Mouse (Mus musculus) lung, embryonic 16.5 days (tissue): ENCODE data around the gene Mrps10. TPM values are rescaled to one million over a fixed set of nuclear protein-coding genes. Genes with fewer than 3 reads are reported as not detected.
"Not testable (repeated sequence)": the region's sequence is repeated elsewhere in the genome, so short reads cannot be mapped to it uniquely, and the experiment has no call there.

ENCODE experiments used
- ATAC-seq: fragments of 200-750 bp; cut with Nextera tagmentation; 2 replicates; pipeline ENCODE4 v1.8.0; 2017; ENCODE audit warnings: low read depth, mild to moderate bottlenecking, moderate library complexity
- H3K27ac ChIP-seq: fragments of 300-500 bp; sonication (generic); 2 replicates; pipeline ENCODE4 v1.5.1; 2014; ENCODE audit warnings: mild to moderate bottlenecking, control low read depth, low read length
- H3K27me3 ChIP-seq: fragments of 300-500 bp; sonication (generic); 2 replicates; pipeline ENCODE4 v1.6.1; 2014; ENCODE audit warnings: low read depth, low read length, mixed read lengths; ENCODE audit not compliant: control insufficient read depth, insufficient read depth
- H3K36me3 ChIP-seq: fragments of 300-500 bp; sonication (generic); 2 replicates; pipeline ENCODE4 v1.6.1; 2014; ENCODE audit warnings: low read length; ENCODE audit not compliant: control insufficient read depth, insufficient read depth
- H3K4me1 ChIP-seq: fragments of 300-500 bp; sonication (generic); replicated peaks from 2 replicates; pipeline ENCODE4 v1.6.1; 2014; ENCODE audit warnings: low read length, mixed read lengths; ENCODE audit not compliant: control insufficient read depth, insufficient read depth
- H3K4me2 ChIP-seq: fragments of 300-500 bp; sonication (generic); 2 replicates; pipeline ENCODE4 v1.6.1; 2014; ENCODE audit warnings: low read depth, low read length, control low read depth
- H3K4me3 ChIP-seq: fragments of 300-500 bp; sonication (generic); 2 replicates; pipeline ENCODE4 v1.5.1; 2014; ENCODE audit warnings: mild to moderate bottlenecking, low read length, control low read depth
- H3K9ac ChIP-seq: fragments of 300-500 bp; sonication (generic); 2 replicates; pipeline ENCODE4 v1.6.1; 2014; ENCODE audit warnings: low read length, control low read depth
- H3K9me3 ChIP-seq: fragments of 300-500 bp; sonication (generic); 2 replicates; pipeline ENCODE4 v1.6.1; 2016; ENCODE audit warnings: low read length; ENCODE audit not compliant: control insufficient read depth
- WGBS: fragments of 180-500 bp; shearing (Covaris S2); extraction: QIAGEN DNeasy Blood & Tissue Kit; methylation state at CpG from one replicate; pipeline ENCODE4 v1.1.7; 2014; 5-methylcytosine and 5-hydroxymethylcytosine counted together
- polyA plus RNA-seq: library from polyadenylated mRNA; unstranded; fragments of >200 nt; fragmentation: Nextera tagmentation; extraction: Ambion mirVana; gene quantifications from 2 replicates; pipeline ENCODE4 v1.2.1, GENCODE M21; 2015

Gene Mrps10
- polyA plus RNA-seq, 1 experiment from 2014 or later, result 72.4 TPM

DNA sequence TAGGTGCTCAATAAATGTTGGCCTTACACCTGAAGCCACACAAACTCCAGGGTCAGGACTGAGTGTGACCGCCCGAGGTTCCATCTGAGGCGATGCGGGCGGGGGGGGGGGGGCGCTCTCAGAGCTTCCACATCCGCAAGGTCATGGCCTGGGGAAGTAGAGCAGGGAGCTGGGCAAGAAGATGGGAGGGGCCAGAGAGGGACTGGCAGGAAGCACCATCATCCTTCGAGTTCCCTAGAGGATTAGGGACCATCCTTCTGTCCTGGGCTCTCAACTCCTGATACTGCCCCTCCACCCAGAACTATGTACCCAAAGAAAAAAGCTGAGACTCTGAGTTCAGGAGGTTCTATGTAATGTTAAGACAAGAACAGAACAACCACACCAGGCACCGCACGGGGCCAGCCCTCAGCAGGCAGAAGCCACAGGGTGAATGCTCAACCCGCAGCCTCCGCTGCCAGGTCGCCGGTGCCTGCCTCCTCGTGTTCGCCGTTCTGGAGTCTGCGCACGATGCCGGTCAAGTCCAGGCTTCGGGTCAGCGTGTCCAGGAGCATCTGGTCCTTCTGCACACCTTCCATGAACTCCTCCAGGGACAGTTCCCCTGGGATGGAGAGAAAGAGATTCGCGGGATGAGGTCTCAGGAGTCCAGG lies 25.7 kb downstream of the Mrps10 start:
- H3K4me2 ChIP-seq, result peak overlapping the region; percentile 74
- ATAC-seq, result 0 out of 2 replicates have a peak, but pooled peaks have one; percentile 11
- H3K27ac ChIP-seq, result no peak overlapping the region
- peaks cover 14% of the 10 kb centered on the region for H3K4me1 ChIP-seq
- 17% methylated on average over 23 of the region's 24 CpGs for WGBS
- 0 out of 2 replicates have a peak overlapping the region, but pooled peaks have one; percentile 57 for H3K9ac ChIP-seq
- H3K4me3 ChIP-seq, result peak overlapping the region; percentile 46
- H3K27me3 ChIP-seq, result peaks cover 11% of the 10 kb centered on the region; the same call in 1 of the 2 replicates
- H3K9me3 ChIP-seq, result no peaks in the 10 kb centered on the region; the same call in 1 of the 2 replicates
- no peaks in the 10 kb centered on the region for H3K36me3 ChIP-seq

DNA sequence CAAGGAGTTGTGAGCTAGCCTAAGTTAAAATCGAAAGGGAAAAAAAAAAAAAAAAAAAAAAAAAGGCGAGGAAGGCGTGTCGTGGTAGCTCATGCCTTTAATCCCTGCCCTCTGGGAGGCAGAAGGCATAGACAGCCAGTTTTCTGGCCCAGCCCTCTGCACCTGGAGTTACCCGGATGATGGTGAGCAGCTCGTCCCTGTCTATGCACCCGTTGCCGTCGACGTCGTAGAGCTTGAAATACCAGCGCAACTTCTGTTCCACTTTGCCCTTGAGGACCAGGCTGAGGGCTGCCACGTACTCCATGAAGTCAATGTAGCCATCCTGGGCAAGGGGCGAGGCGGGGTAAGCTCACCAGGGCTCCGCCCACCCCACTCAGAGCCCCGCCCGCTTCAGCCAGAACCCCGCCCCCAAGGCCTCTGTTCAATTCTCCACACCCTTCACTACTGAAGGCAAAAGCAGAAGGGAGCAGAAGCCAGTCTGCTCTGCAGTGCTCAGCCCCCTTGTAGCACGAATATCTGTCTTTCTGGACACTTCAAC lies 26.8 kb downstream of the Mrps10 start:
- no peaks in the 10 kb centered on the region for H3K36me3 ChIP-seq
- ATAC-seq, result peak; percentile 91
- H3K9me3 ChIP-seq, result no peaks in the 10 kb centered on the region; the same call in 1 of the 2 replicates
- peak overlapping the region; percentile 46 for H3K4me3 ChIP-seq
- H3K4me1 ChIP-seq, result peaks cover 14% of the 10 kb centered on the region
- 2% methylated on average over 20 of the region's 20 CpGs for WGBS
- H3K4me2 ChIP-seq, result peak overlapping the region; percentile 74
- no peak overlapping the region for H3K27ac ChIP-seq
- H3K27me3 ChIP-seq, result peaks cover 11% of the 10 kb centered on the region; the same call in 1 of the 2 replicates
- peak overlapping the region; percentile 57 for H3K9ac ChIP-seq

DNA sequence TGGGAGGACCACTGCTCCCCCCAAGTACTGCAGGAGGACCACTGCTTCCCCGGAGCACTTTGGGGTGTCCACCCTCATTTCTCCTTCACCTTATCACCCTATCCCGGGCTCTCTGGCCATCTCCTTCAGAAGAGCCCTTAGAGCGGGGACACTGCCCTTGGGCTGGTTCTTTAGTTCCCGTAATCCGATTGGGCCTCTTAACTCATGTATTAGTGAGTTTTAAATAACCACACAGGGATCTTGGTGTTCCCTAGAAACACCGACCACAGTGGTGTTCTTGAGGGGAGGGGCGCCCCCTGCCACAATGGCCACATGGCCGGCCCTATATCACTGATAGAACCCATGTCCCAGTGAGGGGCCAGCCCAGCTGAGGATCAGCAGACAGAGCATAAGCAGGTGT lies 30.4 kb downstream of the Mrps10 start:
- Histone ChIP-seq H3K9me3 (no peaks in the 10 kb centered on the region), H3K4me2 (no peak overlapping the region), H3K4me1 (peaks cover 14% of the 10 kb centered on the region), H3K36me3 (no peaks in the 10 kb centered on the region), H3K4me3 (no peak overlapping the region), H3K9ac (no peak overlapping the region), H3K27me3 (peaks cover 11% of the 10 kb centered on the region; the same call in 1 of the 2 replicates), H3K27ac (no peak overlapping the region)
- 83% methylated on average over 8 of the region's 8 CpGs for WGBS
- no peak for ATAC-seq

DNA sequence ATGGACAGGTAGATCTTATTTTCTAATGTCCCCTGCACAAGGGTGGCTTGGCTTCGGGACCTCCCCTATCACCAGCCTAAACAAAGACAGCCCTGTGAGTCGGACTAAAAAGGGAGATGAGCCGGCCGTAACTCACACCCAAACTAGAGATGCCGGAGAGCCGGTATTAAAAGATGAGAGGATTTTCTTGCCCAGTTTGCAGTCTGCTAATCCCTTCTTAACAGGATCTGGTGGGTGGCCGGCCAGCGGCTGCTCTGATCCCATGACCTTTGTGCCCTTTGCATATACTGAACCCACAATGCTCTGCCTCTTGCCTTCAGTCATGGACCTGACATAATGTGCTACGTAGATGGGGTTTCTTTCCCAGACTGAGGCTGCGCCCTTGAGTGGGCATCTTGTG lies 31.8 kb downstream of the Mrps10 start, which contains the start of gene Guca1a:
TSS of gene Guca1a (minus strand) at position 134 of the 400 bp plus-strand sequence.
- Histone ChIP-seq H3K4me1 (peaks cover 3% of the 10 kb centered on the region), H3K4me2 (no peak within 1 kb of the TSS), H3K4me3 (no peak within 1 kb of the TSS), H3K27ac (no peak within 1 kb of the TSS), H3K27me3 (peaks cover 5% of the 10 kb centered on the region; the same call in 1 of the 2 replicates), H3K36me3 (no peaks in the 10 kb centered on the region), H3K9ac (no peak within 1 kb of the TSS), H3K9me3 (no peaks in the 10 kb centered on the region)
- no peak for ATAC-seq
- WGBS, result 50% methylated on average over 10 of the region's 10 CpGs

DNA sequence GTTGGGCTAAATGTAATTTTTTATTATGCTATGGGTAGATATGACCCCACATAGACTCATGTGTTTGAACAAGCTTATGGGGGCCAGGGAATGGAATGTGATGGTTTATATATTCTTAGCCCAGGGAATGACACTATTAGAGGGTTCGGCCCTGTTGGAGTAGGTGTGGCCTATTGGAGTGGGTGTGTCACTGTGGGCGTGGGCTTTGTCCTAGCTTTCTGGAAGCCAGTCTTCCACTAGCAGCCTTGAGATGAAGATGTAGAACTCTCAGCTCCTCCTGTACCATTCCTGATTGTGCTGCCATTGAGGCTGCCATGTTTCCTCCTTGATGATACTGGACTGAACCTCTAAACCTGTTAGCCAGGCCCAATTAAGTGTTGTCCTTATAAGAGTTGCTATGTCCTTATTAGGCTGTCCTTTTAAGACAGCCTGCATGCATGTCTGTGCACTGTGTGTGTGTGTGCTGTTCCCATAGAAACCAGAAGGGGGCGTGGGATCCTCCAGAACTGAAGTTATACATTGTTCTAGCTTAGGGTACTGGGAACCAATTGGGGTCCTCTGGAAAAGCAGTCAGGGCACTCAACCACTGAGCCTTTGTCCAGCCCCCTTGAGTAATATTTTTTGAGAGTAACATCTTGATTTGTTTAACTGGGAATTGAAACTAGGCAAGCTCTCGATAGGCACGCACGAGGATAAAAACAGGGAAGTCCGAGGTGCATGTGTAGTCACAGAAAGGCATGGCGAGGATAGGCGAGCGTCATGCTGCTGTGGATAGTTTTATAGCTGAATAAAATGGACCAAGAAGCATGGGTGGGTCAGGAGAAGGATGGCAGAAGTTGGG lies 39.2 kb downstream of the Mrps10 start:
- Histone ChIP-seq H3K36me3 (no peaks in the 10 kb centered on the region), H3K4me1 (no peaks in the 10 kb centered on the region), H3K4me2 (no peak overlapping the region), H3K4me3 (no peak overlapping the region), H3K9me3 (no peaks in the 10 kb centered on the region), H3K27ac (no peak overlapping the region), H3K27me3 (peaks cover 23% of the 10 kb centered on the region), H3K9ac (no peak overlapping the region)
- WGBS, result 56% methylated on average over 10 of the region's 10 CpGs
- ATAC-seq, result no peak

DNA sequence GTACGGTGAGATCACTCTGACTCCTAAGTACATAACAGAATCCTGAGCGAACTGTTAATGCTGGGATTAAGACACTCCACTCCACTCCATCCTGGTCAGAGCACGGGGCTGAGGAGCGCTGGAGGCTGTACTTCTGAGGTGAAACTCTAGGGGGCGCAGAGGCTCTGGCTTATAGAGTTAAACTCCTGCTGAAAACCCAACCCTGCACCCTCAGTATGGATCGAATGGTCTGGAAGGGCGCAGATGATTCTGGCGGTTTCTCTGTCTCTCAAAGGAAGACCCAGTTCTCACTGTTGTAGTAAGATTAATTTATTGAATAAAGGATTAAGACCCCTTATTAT lies 39.8 kb downstream of the Mrps10 start:
- Histone ChIP-seq H3K36me3 (no peaks in the 10 kb centered on the region), H3K4me2 (no peak overlapping the region), H3K27me3 (peaks cover 23% of the 10 kb centered on the region), H3K4me1 (no peaks in the 10 kb centered on the region), H3K9ac (no peak overlapping the region), H3K9me3 (no peaks in the 10 kb centered on the region), H3K4me3 (no peak overlapping the region), H3K27ac (no peak overlapping the region)
- peak; percentile 74 for ATAC-seq
- WGBS, result 14% methylated on average over 8 of the region's 8 CpGs

DNA sequence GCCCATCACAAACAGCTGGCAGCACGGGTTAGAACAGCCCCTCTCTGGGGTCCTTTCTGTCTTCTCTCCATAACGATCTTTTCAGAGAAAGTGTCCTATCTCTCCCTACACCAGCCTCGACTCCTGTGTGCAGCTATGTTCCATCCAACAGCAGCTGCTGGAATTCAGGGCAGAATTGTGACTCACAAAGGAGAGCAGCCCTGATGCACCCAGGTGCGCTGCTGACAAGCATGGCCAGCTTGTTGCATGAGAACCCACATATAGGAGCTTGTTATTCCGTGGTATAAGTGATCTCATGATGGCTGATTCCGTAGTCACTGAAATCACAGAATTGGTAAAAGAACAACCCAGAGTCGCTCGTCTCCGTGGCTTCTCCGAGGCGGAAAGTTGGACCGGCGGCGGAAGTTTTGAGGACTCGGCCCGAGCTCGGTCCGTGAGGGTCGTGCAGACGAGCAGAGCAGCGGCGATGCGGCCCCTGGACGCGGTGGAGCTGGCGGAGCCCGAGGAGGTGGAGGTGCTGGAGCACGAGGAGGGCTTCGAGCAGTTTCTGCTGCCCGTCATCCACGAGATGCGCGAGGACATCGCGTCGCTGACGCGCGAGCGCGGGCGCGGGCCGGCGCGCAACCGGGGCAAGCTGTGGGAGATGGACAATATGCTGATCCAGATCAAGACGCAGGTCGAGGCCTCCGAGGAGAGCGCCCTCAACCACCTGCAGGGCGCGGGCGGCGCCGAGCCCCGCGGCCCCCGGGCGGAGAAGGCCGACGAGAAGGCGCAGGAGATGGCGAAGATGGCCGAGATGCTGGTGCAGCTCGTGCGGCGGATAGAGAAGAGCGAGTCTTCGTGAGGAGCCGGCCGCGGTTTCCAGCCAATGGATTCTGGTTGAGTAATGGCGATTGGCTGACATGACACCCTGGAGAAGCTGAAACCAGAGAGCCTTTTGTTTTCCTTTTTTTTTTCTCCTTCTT lies 41.5 kb downstream of the Mrps10 start:
- not testable (repeated sequence) for H3K9ac ChIP-seq
- peak; percentile 54; the same call in 1 of the 2 replicates for ATAC-seq
- H3K27me3 ChIP-seq, result peaks cover 23% of the 10 kb centered on the region

DNA sequence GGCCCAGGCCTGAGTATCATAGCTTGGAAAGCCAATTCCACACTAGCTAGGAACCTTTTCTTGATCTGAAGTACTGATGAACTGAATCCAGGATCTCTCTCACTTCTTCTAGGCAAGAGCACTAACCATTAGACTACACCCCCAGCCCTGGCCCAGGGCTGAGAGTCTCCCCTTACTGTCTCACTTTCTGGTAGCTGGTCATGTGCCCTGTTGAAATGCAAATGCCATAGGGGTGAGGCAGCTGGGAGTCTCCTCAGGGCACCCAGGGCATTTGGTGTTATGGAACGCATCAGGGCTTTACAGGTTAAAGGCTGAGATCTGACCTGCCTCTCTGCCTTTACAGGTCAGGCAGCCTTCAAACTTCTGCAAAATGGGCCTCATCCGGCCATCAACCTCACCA lies 51.5 kb downstream of the Mrps10 start:
- H3K27ac ChIP-seq, result no peak overlapping the region
- 0 out of 2 replicates have a peak, but pooled peaks cover 4% of the 10 kb centered on the region for H3K4me1 ChIP-seq
- ATAC-seq, result no peak
- WGBS, result 68% methylated on average over 2 of the region's 2 CpGs
- no peaks in the 10 kb centered on the region for H3K9me3 ChIP-seq
- H3K9ac ChIP-seq, result no peak overlapping the region
- no peak overlapping the region for H3K4me2 ChIP-seq
- no peaks in the 10 kb centered on the region for H3K27me3 ChIP-seq
- H3K4me3 ChIP-seq, result no peak overlapping the region
- H3K36me3 ChIP-seq, result no peaks in the 10 kb centered on the region

More for the DNA sequence above, 41.5 kb downstream of the Mrps10 start:
- not testable (repeated sequence) for H3K27ac ChIP-seq, H3K36me3 ChIP-seq, H3K9me3 ChIP-seq, H3K4me1 ChIP-seq
- WGBS, result 2% methylated on average over 71 of the region's 74 CpGs
- Histone ChIP-seq H3K4me2 (peak overlapping the region; percentile 64), H3K4me3 (peak overlapping the region; percentile 41)
